Mouse (Mus musculus) hindbrain, embryonic 10.5 days (tissue): Measurements from ENCODE around the gene Cacna1g. TPM values are rescaled to one million over a fixed set of nuclear protein-coding genes. Genes with fewer than 3 reads are reported as not detected.

Experiments used
- DNase-seq: peaks from one replicate; pipeline ENCODE4 v3.0.0-alpha.2; 2017; ENCODE audit warnings: low spot score
- H3K27ac ChIP-seq: fragments of 300-500 bp; sonication (generic); 2 replicates; pipeline ENCODE4 v1.5.1; 2016; ENCODE audit warnings: mild to moderate bottlenecking, moderate library complexity
- H3K27me3 ChIP-seq: fragments of 300-500 bp; sonication (generic); 2 replicates; pipeline ENCODE4 v1.6.1; 2016; ENCODE audit warnings: mild to moderate bottlenecking; ENCODE audit not compliant: poor library complexity, insufficient read depth, severe bottlenecking
- H3K36me3 ChIP-seq: fragments of 300-500 bp; sonication (generic); 2 replicates; pipeline ENCODE4 v1.6.1; 2016; ENCODE audit warnings: mild to moderate bottlenecking, moderate library complexity
- H3K4me1 ChIP-seq: fragments of 300-500 bp; sonication (generic); replicated peaks from 2 replicates; pipeline ENCODE4 v1.6.1; 2016; ENCODE audit warnings: mild to moderate bottlenecking
- H3K4me3 ChIP-seq: fragments of 300-500 bp; sonication (generic); 2 replicates; pipeline ENCODE4 v1.5.1; 2016; ENCODE audit warnings: mild to moderate bottlenecking, moderate library complexity
- H3K9me3 ChIP-seq: fragments of 300-500 bp; sonication (generic); 2 replicates; pipeline ENCODE4 v1.6.1; 2016; ENCODE audit warnings: mild to moderate bottlenecking, moderate library complexity
- WGBS: fragments of 180-500 bp; shearing (Covaris S2); methylation state at CpG from one replicate; pipeline ENCODE4 v1.1.7; 2016; 5-methylcytosine and 5-hydroxymethylcytosine counted together
- polyA plus RNA-seq: library from polyadenylated mRNA; unstranded; fragments of >200 nt; fragmentation: Nextera tagmentation; extraction: Ambion mirVana; gene quantifications from 2 replicates; pipeline ENCODE4 v1.2.1, GENCODE M21; 2016

Gene Cacna1g
- polyA plus RNA-seq, result 5.3 and 7.7 TPM in 2 replicates

DNA sequence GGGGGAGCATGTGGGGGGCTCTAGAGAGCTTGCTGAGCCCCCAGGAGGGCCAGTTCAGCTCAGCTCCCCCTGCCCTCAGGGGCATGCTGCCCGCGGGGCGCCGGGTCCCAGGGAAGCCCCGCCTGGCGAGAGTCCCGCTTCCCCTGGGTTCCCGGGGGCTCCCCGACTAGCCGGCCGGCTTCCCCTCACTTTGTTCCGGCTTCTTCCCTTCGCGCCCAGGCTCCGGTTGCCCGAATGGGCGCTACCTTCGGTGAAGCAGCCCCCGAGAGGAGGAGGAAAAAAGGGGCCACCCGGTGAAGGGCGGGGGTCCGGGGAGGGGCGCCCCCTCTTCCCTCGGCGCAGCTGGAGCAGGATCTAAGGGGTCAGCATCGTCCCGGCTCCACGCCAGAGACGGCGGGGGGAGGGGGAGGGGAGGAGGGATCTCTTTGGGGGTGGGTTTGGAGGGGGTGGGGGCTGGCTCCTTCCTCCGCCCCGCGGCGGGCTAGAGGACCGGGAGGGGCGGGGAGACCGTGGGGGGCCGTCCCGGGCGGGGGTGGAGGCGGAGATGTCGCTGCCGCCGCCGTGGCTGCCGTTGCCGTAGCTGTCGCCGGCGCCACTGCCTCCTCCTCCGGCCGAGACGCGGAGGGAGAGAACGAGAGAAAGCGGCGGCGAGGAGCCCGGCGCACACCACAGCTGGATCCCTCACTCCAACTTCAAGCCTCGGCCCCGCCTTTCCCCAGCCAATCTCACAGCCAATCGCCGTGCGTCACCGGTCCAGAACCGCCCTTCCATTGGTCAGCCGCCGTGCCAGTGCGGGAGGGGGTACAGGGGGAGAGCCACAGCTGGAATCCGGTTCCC, at the start of gene Cacna1g:
TSS of gene Cacna1g (minus strand) at position 492 of the 837 bp plus-strand sequence.
- no peaks in the 10 kb centered on the region for H3K9me3 ChIP-seq
- H3K27me3 ChIP-seq, result peaks cover 94% of the 10 kb centered on the region
- no peaks in the 10 kb centered on the region for H3K36me3 ChIP-seq
- WGBS, result under 1% methylated on average over 49 of the region's 71 CpGs
- peak within 1 kb of the TSS; percentile 91 for H3K4me3 ChIP-seq
- peaks cover 75% of the 10 kb centered on the region for H3K4me1 ChIP-seq
- H3K27ac ChIP-seq, result peak within 1 kb of the TSS; percentile 94
- peak; percentile 91 for DNase-seq

DNA sequence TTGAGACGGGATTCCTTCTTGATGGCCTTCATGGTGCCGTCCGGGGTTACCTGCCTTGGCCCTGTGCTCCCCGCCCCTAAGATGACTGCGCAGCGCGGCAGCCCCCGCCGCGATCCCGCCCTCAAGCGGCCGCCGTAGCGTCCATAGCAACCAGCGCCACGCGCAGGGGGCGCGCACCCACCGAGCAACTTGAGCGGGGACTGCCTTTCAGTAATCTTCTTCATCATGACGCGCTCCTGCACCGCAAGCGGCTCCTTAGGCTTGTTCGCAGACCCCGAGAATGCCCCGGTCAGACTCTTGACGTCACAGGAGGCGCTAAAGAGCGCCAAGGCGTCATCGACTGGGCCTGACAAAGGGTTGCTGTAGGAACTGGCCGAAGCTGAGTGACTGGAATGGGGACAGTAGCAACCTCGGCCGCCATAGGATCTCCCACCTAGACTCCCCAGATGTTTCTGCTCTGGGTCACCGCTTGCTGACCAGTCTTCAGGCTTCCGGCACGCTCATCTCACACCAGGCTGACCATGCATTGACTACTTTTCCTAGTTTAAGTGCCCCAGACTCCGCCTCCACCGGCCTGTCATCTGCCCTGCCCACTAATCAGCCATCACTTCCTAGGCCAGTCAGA, 47.3 kb upstream of the Cacna1g start, which contains the start of gene Mycbpap:
TSS of gene Mycbpap (minus strand) at position 524 of the 625 bp plus-strand sequence.
- Histone ChIP-seq H3K4me1 (peaks cover 45% of the 10 kb centered on the region), H3K36me3 (no peaks in the 10 kb centered on the region), H3K27me3 (peaks cover 15% of the 10 kb centered on the region), H3K27ac (peak within 1 kb of the TSS; percentile 87), H3K9me3 (no peaks in the 10 kb centered on the region), H3K4me3 (peak within 1 kb of the TSS; percentile 69)
- peak; percentile 83 for DNase-seq
- 1% methylated on average over 42 of the region's 42 CpGs for WGBS

DNA sequence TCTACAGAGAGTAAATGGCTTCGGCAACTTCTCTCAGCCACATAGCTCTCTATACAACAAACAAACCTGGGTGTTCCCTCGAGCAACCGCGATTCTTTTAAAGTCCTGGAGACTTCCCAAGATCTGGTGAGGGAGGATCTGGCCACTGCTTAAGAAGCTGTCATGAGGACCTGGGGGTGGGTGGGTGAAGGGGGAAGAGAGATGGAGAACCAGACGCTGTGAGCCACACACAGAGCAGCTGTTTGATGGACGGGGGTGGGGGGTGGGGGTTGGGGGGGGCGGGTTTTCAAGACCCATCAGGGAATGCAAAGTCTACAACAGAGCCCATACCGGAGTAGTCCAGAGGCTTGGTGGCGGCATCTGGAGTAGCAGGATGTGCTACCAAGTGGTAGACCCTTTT, 39.5 kb upstream of the Cacna1g start:
- Histone ChIP-seq H3K27ac (no peak overlapping the region), H3K27me3 (no peaks in the 10 kb centered on the region), H3K4me3 (no peak overlapping the region), H3K9me3 (no peaks in the 10 kb centered on the region), H3K4me1 (peaks cover 14% of the 10 kb centered on the region), H3K36me3 (no peaks in the 10 kb centered on the region)
- WGBS, result 77% methylated on average over 9 of the region's 9 CpGs
- DNase-seq, result no peak

DNA sequence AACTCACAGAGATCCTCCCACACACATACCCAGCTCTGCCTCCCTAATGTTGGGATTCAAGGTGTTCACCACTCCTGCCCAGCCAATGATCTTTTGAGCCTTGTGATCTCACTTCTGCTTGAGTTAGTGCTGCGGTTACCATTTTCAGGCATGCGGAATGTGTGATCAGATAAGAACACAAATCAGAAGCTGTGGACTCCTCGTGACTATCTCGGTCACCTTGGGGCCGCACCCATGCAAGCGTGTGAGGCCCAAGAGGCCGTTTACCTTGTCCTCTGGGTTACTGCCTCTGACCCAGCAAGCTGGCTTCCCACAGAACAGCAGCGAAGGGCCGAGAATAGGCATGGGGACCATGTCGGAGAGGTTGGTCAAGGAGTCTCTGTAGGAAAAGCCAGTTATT, 35.0 kb upstream of the Cacna1g start:
- H3K27ac ChIP-seq, result no peak overlapping the region
- H3K9me3 ChIP-seq, result no peaks in the 10 kb centered on the region
- H3K36me3 ChIP-seq, result no peaks in the 10 kb centered on the region
- H3K27me3 ChIP-seq, result no peaks in the 10 kb centered on the region
- 0 out of 2 replicates have a peak, but pooled peaks cover 4% of the 10 kb centered on the region for H3K4me1 ChIP-seq
- H3K4me3 ChIP-seq, result no peak overlapping the region
- WGBS, result 92% methylated on average over 10 of the region's 10 CpGs
- DNase-seq, result no peak

DNA sequence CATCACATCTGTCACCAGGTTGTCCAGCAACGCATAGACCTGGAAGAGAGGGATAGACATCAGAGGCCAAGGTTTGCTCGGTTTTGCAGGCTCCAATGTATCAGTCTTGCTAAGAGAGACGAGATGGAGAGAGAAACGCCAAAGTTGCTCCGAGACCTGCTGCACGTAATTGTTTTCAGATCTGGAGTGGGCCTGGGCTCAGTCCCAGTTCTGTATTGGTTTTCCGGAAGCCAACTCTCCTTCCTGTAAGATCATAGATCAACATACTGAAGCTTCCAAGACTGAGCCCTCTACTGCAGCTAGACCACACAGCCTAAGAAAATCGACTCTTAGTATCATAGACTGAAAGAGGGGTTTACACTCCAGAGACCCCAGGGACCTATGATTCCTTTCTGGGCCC, 27.5 kb upstream of the Cacna1g start:
- peaks cover 63% of the 10 kb centered on the region for H3K27me3 ChIP-seq
- WGBS, result 91% methylated on average over 8 of the region's 8 CpGs

DNA sequence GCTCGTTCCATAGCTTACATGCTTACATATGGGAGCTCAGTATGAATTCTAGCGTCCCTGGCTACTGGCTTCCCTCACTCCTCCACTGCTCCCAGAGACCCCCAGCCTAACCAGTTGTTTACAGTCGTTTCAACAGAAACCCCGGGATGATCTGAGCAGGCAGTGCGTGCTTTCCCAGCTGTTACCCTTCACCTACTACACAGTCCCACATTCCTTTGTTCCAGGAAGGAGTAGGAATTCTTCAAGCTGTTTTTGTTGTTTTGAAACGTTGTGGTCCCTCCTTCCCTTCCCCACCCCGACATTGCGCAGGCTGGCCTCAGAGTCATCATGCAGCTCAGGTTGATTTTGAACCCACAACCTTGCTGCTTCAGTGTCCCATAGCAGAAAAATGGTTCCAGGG, 26.4 kb upstream of the Cacna1g start:
- 22% methylated on average over 8 of the region's 8 CpGs for WGBS
- peak overlapping the region; percentile 78 for H3K27ac ChIP-seq
- peaks cover 67% of the 10 kb centered on the region for H3K27me3 ChIP-seq
- H3K4me3 ChIP-seq, result peak overlapping the region; percentile 45; the same call in 1 of the 2 replicates
- H3K4me1 ChIP-seq, result peaks cover 37% of the 10 kb centered on the region
- H3K9me3 ChIP-seq, result no peaks in the 10 kb centered on the region
- no peak for DNase-seq
- no peaks in the 10 kb centered on the region for H3K36me3 ChIP-seq

More for the DNA sequence above, 27.5 kb upstream of the Cacna1g start:
- peaks cover 31% of the 10 kb centered on the region for H3K4me1 ChIP-seq
- no peaks in the 10 kb centered on the region for H3K36me3 ChIP-seq
- no peak overlapping the region for H3K4me3 ChIP-seq
- H3K27ac ChIP-seq, result no peak overlapping the region
- DNase-seq, result no peak
- no peaks in the 10 kb centered on the region for H3K9me3 ChIP-seq

DNA sequence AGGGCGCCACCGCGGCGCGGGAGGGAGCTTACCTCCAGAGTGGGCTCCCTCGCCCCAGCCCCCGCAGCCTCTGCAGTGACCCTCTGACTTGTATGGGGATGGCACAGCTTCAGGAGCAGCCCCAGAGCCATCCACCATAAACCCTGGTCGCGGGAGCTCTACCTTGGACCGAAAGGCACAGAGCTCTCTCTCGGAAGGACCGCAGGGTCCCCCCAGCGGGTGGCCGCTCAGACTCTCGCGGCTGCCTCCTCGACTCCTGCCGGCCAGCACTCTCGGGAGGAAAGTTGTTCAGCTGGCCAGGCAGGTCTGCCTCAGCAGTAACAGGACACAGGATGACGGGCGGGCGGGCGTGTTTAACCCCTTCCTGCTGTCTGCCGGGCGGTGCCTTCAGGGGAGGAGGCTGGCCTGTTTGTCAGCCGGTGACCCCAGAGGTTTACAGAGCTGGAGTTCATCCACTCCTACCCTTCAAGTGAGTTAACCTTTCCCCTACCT, 25.7 kb upstream of the Cacna1g start, which contains the start of gene Epn3:
TSS of gene Epn3 (minus strand) at position 314 of the 492 bp plus-strand sequence.
- H3K27me3 ChIP-seq, result peaks cover 72% of the 10 kb centered on the region
- 0% methylated on average over 26 of the region's 26 CpGs for WGBS
- no peaks in the 10 kb centered on the region for H3K9me3 ChIP-seq
- peak; percentile 58 for DNase-seq
- peak within 1 kb of the TSS; percentile 45 for H3K4me3 ChIP-seq
- H3K4me1 ChIP-seq, result peaks cover 41% of the 10 kb centered on the region
- H3K27ac ChIP-seq, result peak within 1 kb of the TSS; percentile 78
- no peaks in the 10 kb centered on the region for H3K36me3 ChIP-seq

DNA sequence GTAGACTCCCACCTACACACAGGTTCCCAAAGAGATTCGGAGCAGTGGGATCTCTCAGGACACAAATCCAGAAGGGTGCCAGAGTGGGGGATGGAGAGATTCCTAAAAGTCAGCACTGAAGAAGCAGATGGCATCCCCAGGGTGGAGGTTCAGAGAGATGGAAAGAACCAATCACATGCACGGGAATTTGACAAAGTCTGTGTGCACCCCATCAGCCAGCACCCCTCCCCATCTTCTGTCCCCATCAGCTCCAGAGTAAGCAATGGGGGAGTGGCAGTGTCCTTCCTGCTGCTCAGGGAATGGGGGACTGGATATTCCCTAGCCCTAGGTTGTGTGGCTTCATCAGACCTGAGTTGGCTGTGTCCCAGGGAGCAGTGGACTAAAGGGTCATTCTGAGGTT, 25.0 kb upstream of the Cacna1g start:
- Histone ChIP-seq H3K27me3 (peaks cover 73% of the 10 kb centered on the region), H3K9me3 (no peaks in the 10 kb centered on the region), H3K27ac (peak overlapping the region; percentile 78; the same call in 1 of the 2 replicates), H3K36me3 (no peaks in the 10 kb centered on the region), H3K4me1 (peaks cover 41% of the 10 kb centered on the region), H3K4me3 (peak overlapping the region; percentile 45)
- no peak for DNase-seq
- 15% methylated on average over 2 of the region's 2 CpGs for WGBS

DNA sequence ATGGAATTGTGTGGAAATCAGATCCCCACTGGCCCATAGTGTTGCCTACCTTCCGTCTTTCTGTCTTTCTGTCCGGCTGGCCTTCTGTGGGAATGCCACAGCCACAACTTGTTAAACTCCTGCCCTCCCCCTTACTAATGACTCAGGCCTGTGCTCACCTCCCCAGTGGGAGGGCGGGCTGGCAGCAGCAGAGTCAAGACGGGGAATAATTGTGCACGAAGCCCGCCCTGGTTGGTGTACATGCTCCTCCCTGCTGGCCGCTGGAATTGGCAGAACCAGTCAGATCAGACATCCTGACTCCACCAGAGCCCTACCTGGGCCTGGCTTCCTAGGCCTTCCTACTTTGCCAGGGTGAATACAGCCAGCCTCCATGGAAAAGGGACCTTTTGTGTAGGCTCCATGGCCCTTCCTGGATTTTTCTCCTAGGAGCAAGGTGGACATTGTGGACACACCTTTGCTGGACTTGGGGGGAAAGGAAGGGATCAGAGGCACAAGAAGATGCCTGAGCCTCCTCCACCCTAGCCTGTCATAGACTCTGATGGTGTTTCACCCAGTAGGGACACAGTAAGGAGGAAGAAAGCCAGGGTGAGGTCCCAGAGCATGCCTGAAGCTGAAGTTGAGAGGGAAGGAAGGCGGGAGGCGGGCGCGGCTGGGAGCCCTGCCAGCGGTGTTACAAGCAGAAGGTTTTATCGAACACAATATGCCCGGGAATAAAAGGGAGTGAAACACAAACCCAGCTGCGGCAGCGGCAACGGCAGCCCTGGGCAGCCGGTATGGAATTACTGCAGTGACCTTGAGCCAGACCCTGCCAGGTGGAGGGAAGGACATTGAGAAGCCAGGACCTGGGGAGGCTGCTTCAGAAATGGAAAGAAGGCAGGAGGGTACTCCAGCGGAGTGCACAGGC, 24.3 kb upstream of the Cacna1g start:
- Histone ChIP-seq H3K36me3 (no peaks in the 10 kb centered on the region), H3K4me1 (peaks cover 41% of the 10 kb centered on the region), H3K27ac (peak overlapping the region; percentile 78; the same call in 1 of the 2 replicates), H3K9me3 (no peaks in the 10 kb centered on the region), H3K27me3 (peaks cover 78% of the 10 kb centered on the region), H3K4me3 (peak overlapping the region; percentile 45)
- 21% methylated on average over 19 of the region's 19 CpGs for WGBS
- peak; percentile 16 for DNase-seq

DNA sequence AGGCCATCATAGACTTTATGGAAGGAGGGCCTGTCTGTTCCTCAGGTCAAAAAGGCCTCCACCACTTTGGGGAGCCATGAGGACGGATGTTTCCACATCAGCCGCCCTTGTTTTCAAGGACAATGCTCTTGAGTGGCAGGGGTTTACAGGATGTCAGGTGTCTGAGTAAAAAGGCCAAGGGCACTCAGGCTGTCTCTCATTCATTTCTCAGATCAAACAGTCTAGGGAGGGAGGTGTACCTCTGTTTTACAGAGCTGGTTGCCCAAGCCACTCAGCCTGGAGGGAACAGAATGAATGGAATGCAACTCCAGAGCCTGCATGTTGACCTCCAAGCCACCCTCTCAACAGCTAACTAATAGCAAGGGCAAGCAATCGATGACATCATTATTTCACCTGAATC, 21.4 kb upstream of the Cacna1g start:
- Histone ChIP-seq H3K27ac (no peak overlapping the region), H3K9me3 (no peaks in the 10 kb centered on the region), H3K4me1 (peaks cover 51% of the 10 kb centered on the region), H3K4me3 (no peak overlapping the region), H3K27me3 (peaks cover 81% of the 10 kb centered on the region), H3K36me3 (no peaks in the 10 kb centered on the region)
- no peak for DNase-seq
- WGBS, result 80% methylated on average over 3 of the region's 3 CpGs

DNA sequence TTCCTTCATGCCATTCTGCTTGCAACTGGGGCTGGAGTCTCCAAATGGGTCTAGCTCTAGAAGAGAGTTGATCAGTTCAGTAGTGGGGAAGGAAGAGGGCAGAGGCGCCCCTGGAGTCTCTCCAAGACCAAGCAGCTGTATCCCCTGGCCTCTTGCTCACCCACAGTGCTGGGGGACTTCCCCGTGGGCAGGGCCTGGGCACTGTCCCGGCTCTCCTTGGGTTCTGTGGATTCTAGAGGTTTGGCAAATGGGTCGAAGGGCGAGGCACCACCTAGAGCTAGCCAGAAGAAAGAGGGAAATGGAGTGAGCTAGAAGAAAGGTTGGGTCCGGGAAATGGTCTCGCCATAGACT, 17.7 kb upstream of the Cacna1g start:
- Histone ChIP-seq H3K4me3 (peak overlapping the region; percentile 59), H3K36me3 (no peaks in the 10 kb centered on the region), H3K27me3 (peaks cover 77% of the 10 kb centered on the region), H3K4me1 (peaks cover 34% of the 10 kb centered on the region), H3K27ac (0 out of 2 replicates have a peak overlapping the region, but pooled peaks have one; percentile 81), H3K9me3 (no peaks in the 10 kb centered on the region)
- 62% methylated on average over 7 of the region's 7 CpGs for WGBS
- no peak for DNase-seq
